Mouse (Mus musculus): ENCODE data around the gene Mlxip.

Mlxip gene

GRCm38 (mm10) chr5:123381968-123382367, 12.6 kb upstream of the Mlxip start:
- no peak for DNase-seq (ENCODE audit: extremely low spot score)

DNA sequence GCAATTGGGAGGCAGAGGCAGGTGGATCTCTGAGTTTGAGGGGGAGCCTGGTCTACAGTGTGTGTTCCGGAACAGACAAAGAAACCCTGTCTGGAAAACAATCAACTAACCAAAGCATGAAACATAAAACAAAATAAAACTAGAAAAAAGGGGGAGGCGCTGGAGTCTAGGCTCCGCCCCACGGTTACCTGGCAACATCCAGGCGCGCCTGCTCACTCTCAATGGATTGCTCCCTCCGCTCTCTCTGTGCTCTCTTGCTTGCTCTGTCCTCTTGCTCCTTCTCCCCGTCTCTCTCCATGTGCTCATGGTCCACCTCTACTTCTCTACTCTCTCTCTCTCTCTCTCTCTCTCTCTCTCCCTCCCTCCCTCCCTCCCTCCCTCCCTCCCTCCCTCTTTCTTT, 11.9 kb upstream of the Mlxip start:
- DNase-seq (ENCODE audit: extremely low spot score): no peak

DNA sequence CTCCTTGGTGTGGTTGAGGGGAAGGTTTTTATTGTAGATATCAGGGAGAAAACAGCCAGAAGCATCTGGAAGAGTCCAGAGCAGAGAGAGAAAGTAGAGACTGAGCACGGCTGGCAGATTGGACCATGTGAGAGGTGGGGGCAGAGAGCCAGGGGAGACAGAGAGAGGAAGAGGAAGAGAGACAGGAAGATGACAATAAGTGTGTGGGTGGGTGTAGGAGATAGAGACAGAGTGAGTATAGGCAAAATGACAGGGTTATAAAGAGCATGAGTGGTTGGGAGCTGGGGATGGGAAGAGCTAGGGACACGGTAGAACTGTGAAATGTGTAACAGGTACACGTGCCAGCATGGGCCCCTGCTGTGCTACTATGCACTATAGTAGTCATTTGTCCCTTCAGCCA, 6.1 kb upstream of the Mlxip start:
- DNase-seq (ENCODE audit: extremely low spot score): no peak

DNA sequence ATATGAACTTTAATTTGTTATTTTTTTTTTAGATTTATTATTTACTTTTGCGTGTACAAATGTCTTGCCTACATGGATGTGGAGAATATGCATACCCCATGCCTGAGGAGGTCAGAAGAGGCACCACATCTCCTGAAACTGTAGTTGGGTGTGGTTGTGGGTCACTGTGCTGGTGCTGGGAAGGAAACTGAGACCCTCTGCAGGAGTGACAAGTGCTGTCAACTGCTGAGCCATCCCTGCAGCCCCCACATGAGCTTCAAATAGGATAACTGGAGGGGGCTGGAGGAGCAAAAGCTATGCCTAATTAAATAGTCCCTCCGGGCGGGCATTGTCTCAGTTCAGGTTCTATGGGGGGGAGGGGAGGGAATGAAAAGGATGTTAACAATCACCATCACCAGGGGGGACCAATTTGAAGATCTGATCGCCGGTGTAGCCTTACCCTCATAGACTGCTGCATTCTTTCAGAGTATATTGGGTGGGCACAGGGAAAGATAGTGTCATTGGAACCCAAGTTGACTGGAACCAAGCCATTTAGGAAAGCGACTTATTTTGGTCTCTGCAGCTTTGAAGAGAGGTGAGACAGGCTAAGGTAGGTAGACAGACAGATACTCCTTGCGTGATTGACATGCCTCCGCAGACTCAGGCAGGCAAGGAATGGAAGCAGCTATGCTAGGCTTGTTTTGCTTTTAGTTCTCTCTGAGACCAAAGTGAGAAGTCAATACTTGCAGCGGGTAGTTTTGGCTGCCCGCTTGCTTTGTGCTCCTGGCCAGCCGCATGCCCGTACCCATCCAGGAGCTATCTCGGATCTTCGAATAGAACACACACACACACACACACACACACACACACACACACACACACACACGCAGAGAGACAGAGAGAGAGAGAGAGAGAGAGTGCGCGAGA, 3.8 kb upstream of the Mlxip start:
- DNase-seq (ENCODE audit: extremely low spot score): no peak

- DNase-seq (ENCODE audit: extremely low spot score): peak; percentile 52
Measured at GRCm38 (mm10) chr5:123391442-123391809, 3.2 kb upstream of the Mlxip start.

- DNase-seq (ENCODE audit: extremely low spot score): no peak
Measured at GRCm38 (mm10) chr5:123393786-123394302, 754 bp upstream of the Mlxip start.

DNA sequence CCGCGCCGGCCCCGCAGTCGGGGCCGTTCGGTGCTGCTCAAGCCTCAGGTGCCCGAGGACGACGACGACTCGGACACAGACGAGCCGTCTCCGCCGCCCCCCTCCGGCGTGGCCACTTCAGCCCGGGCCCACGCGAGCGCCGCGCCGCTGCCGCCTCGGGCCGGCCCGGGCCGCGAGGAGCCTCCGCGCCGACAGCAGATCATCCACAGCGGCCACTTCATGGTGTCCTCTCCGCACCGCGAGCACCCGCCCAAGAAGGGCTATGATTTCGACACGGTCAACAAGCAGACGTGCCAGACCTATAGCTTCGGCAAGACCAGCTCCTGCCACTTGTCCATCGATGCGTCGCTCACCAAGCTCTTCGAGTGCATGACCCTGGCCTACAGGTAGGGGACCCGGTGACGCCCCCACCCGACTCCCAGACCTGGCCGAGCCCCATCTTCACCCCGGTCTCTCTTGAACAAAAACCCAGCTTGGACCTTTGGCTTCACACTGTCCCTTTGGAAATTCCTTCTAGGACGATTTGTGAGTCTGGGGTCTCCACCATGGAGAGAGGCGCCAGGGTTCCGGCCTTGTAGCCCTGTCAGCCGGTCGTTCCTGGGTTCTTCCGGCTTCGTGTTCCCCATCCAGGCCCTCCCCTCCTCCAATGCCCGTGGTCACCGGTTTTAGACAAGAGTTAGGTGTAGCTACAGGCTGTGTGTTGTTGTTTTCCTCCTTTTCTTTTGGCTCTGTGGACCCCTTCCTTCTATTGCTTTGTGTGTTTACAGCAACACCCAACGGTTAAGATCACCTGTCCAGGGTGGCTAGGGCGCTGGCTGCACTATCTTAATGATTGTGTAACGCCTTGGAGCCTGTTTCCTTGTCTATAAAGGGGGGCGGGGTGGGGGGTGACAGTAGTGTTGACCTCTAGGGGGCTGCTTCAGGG, 621 bp downstream of the Mlxip start:
- DNase-seq (ENCODE audit: extremely low spot score): peak; percentile 59

GRCm38 (mm10) chr5:123396901-123397464, 2.4 kb downstream of the Mlxip start:
- DNase-seq (ENCODE audit: extremely low spot score): no peak

DNA sequence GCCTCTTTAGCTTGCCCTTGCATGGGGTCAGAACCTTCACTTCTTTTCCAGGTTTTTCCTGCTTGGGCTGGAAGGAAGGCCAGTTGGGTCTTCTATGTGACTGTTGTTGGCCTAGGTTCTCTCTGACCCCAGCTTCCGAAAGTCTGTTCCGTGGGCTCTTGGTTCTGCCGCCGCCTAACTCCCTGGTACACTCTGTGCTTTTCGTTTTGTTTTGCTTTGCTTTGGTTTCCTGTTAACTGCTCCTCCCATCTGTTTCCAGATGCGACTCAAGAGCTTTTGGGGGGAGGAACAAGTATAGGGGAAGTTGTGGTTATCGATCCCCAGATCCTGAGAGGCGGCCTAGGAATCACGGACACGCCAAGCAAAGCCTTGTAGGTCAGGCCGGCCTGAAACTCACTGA, 3.2 kb downstream of the Mlxip start:
- DNase-seq (ENCODE audit: extremely low spot score): no peak

DNA sequence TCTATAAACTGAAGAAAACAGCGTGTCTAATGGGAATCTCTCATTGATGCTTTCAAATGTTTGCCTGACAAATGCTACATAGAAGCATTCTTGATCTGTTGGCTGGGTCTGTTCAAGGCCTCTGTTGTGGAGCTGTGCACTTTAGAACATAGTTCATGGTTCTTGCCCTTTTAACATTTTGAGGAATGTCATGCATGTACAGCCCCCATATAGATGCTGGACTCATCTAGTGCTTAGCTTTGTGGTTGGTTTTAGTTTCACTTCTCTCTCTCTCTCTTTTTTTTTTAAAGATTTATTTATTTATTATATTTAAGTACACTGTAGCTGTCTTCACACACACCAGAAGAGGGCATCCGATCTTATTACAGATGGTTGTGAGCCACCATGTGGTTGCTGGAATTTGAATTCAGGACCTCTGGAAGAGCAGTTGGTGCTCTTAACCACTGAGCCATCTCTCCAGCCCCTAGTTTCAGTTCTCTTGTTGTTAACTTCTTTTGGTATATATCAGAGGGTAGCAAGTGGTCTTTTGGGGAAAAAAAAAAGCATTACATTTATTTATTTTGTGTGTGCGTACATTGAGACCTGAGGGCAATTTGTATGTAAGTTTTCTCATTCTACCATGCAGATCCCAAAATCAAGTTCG, 4.4 kb downstream of the Mlxip start:
- no peak for DNase-seq (ENCODE audit: extremely low spot score)

GRCm38 (mm10) chr5:123404480-123404879, 9.9 kb downstream of the Mlxip start:
- no peak for DNase-seq (ENCODE audit: extremely low spot score)

GRCm38 (mm10) chr5:123406952-123407351, 12.4 kb downstream of the Mlxip start:
- no peak for DNase-seq (ENCODE audit: extremely low spot score)

GRCm38 (mm10) chr5:123408176-123408575, 13.6 kb downstream of the Mlxip start:
- no peak for DNase-seq (ENCODE audit: extremely low spot score)

- DNase-seq (ENCODE audit: extremely low spot score): no peak
Measured at GRCm38 (mm10) chr5:123412193-123412592, 17.6 kb downstream of the Mlxip start.

GRCm38 (mm10) chr5:123413866-123414363, 19.3 kb downstream of the Mlxip start:
- no peak for DNase-seq (ENCODE audit: extremely low spot score)

GRCm38 (mm10) chr5:123416149-123416548, 21.6 kb downstream of the Mlxip start:
- DNase-seq (ENCODE audit: extremely low spot score): no peak

DNA sequence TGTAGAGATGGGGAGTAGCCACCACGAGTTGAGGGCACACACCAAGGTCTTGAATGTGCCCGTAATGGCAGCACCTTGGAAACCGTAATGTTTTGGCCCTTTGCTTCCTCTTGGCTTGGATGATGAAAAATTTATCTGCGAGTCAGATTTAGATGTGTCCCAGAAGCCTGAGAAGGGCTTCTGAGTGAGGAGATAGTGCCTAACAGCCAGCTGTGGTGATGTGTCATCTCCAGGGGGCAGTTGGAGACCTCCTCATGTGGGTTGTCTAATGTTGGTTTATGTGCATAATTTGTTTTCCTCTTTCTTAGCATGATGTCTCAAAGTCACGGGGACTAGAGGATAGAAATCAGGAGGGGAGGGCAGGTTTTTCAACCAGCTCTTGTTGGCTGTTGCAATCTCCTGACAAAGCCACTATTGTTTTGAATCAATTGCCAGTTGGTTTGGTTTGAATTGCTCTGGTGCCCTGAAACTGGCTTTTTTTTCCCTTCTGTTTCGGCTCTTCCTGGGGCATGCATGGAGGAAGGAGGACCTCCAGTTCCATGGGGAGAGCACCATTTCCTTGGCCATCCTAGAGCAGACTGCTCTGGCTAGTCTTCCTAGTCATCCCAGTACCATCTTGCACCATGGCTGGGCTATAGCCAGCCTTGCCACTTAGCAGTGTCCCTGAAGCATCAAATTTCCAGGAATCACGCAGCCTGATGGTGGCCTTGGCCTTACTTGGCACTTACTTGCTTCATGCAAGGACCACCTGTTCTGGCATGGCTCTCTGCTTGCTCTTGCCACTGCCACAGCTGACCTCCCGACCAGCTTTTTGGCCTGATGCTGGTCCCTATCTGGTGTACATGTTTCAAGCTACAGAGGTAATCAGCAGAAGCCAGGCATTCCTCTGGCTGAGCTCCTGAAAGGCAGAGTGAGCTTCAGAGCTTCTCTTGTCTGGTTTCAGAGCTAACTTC, 22.2 kb downstream of the Mlxip start:
- DNase-seq (ENCODE audit: extremely low spot score): no peak

DNA sequence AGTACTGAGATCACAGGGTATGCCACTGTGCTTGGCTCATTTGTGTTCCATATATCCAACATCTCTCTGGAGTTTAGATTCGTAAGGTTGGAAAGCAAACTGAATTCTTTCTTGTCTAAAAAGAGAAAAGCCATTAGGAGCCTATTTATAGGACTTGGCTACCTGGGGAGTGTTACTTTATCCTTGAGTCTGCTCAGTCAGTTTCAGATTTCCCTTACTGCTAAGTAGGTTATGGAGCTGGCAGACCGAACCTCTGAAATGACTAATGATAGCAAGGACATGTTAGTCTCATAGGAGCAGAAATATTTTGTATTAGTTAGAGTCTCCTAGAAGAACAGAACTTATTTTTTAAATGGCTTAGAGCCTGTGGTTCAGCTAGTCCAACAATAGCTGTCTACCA, 29.3 kb downstream of the Mlxip start:
- no peak for DNase-seq (ENCODE audit: extremely low spot score)

- no peak for DNase-seq (ENCODE audit: extremely low spot score)
Measured at GRCm38 (mm10) chr5:123427556-123427955, 33.0 kb downstream of the Mlxip start.
